Mouse (Mus musculus): ENCODE measurements around the gene Mrpl54. TPM values are rescaled to one million over a fixed set of nuclear protein-coding genes. Genes with fewer than 3 reads are reported as not detected.

The Mrpl54 gene
- polyA plus RNA-seq (2016; fragmentation: Nextera tagmentation; extraction: Ambion mirVana) = 136 and 138 TPM in 2 replicates

DNA sequence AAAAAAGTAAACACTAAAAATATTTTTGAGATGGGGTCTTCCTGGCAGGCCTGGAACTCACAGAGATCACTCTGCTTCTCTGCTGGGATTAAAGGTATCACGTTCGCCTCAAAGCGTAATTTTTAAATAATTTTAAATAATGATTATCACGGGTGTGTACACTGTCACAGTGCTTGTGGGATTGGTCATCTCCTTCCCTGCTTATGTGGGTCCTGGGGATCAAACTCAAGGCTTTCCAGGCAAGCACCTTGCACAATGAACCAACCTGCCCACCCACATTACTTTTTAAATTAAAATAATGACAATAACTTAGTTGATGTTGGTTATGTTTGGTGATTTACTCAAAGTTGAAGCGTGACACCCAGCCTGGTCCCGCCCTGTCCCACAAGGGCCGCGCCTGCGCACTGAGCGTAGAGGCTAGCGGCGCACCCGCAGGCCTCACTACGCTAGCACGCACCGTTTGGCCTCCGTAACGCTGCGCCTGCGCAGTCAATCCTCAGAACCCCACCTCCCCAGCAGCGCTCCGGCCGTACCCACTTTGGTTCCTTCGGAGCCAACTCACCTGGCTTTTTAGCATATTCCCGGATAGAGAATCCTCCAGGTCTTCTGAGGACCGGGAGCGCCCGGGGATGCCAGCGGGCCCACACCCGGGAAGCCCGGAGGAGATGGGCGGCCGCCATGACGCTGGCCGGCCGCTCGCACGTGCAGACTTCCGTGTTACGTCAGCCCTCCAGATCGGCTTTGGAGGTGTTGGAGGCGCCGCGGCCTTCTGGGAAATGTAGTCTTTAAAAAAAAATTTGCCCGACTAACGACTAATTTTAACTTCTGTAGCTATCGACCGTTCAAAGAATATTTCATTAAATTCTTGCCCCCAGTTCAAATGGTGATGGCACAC, at the start of gene Mrpl54, which contains the start of gene Apba3:
Mrpl54 (minus strand) TSS at position 724 of the 895 bp plus-strand sequence.
Apba3 (plus strand) TSS at position 750 of the 895 bp plus-strand sequence.
- WGBS = under 1% methylated on average over 48 of the region's 48 CpGs
- Histone ChIP-seq H3K9ac (peak within 1 kb of the TSS; percentile 68), H3K27ac (peak within 1 kb of the TSS; percentile 78), H3K27me3 (no peaks in the 10 kb centered on the region), H3K4me3 (replicated peaks) (peak within 1 kb of the TSS; percentile 67), H3K4me2 (peak within 1 kb of the TSS; percentile 69), H3K9me3 (no peaks in the 10 kb centered on the region), H3K36me3 (replicated peaks) (peaks cover 46% of the 10 kb centered on the region), H3K4me1 (peaks cover 19% of the 10 kb centered on the region)
- peak; percentile 94 for ATAC-seq (ENCODE audit: low FRiP score)

DNA sequence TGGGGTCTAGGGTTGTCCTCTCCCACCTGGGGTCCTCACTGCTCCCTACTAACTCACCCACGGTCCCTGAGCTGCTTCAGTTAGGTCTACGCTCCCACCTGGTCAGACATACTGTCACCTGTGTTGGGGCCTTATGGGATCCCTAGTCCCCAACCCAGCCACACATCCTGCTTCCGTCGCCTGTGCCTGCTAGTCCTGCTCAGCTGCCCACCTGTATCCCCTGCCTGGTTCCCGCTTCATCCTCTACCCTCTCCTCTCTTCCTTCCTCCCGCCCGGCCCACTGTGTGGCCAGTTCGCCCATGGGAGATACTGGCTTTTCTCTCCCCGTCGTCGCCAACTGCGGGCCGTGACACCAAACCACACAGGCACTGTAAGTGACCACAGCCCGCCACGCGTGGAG, 48.9 kb upstream of the Mrpl54 start:
- no peak overlapping the region for H3K9ac ChIP-seq
- peaks cover 6% of the 10 kb centered on the region; the same call in 1 of the 2 replicates for H3K27me3 ChIP-seq
- H3K4me3 ChIP-seq (replicated peaks) = no peak overlapping the region
- H3K27ac ChIP-seq = no peak overlapping the region
- H3K36me3 ChIP-seq (replicated peaks) = peaks cover 64% of the 10 kb centered on the region
- ATAC-seq (ENCODE audit: low FRiP score) = no peak
- WGBS = 93% methylated on average over 16 of the region's 16 CpGs
- H3K4me2 ChIP-seq = no peak overlapping the region
- no peaks in the 10 kb centered on the region for H3K9me3 ChIP-seq
- H3K4me1 ChIP-seq = peaks cover 26% of the 10 kb centered on the region

DNA sequence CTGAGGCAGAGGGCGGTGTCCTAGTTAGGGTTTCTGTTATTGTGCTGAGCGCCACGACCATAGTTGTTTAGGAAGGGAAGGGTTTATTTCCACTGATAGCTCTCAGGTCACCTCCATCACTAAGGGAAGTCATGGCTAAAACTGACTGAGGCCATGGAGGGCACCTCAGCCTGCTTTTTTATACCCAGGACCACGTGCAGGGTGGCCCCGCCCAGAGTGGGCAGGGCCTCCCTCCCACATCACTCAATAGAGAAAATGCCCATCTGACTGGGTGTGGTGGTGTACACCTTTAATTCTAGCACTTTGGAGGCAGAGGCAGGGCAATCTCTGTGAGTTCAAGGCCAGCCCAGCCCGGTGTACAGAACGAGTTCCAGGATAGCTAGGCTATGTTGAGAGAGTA, 47.5 kb upstream of the Mrpl54 start:
- no peaks in the 10 kb centered on the region for H3K9me3 ChIP-seq
- ATAC-seq (ENCODE audit: low FRiP score) = no peak
- 79% methylated on average over 7 of the region's 7 CpGs for WGBS
- H3K4me3 ChIP-seq (replicated peaks) = no peak overlapping the region
- no peak overlapping the region for H3K27ac ChIP-seq
- no peak overlapping the region for H3K9ac ChIP-seq
- H3K4me2 ChIP-seq = no peak overlapping the region
- peaks cover 6% of the 10 kb centered on the region; the same call in 1 of the 2 replicates for H3K27me3 ChIP-seq
- H3K36me3 ChIP-seq (replicated peaks) = peaks cover 78% of the 10 kb centered on the region
- H3K4me1 ChIP-seq = peaks cover 18% of the 10 kb centered on the region

DNA sequence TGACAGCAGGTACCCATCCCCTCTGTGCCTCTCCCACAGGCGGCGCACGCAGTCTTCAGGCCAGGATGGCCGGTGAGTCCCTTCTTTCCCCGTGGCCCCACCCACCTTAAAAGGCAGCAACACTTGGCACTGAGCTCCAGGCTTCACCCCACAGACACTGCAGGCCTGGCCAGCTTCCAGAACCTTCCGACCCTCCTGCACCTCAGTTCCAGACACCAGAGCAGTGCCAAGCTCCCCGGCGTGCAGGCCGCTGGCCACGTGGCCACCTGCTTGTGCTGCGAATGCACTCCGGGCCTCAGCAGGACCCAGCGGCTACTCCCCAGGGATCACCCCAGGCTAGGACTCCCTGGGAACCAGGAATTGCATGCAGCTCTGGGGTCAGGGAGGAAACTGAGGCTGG, 46.8 kb upstream of the Mrpl54 start:
- 92% methylated on average over 13 of the region's 13 CpGs for WGBS
- no peak overlapping the region for H3K9ac ChIP-seq
- peaks cover 6% of the 10 kb centered on the region; the same call in 1 of the 2 replicates for H3K27me3 ChIP-seq
- peaks cover 84% of the 10 kb centered on the region for H3K36me3 ChIP-seq (replicated peaks)
- H3K9me3 ChIP-seq = no peaks in the 10 kb centered on the region
- ATAC-seq (ENCODE audit: low FRiP score) = no peak
- no peak overlapping the region for H3K4me3 ChIP-seq (replicated peaks)
- no peak overlapping the region for H3K4me2 ChIP-seq
- peaks cover 14% of the 10 kb centered on the region for H3K4me1 ChIP-seq
- no peak overlapping the region for H3K27ac ChIP-seq

DNA sequence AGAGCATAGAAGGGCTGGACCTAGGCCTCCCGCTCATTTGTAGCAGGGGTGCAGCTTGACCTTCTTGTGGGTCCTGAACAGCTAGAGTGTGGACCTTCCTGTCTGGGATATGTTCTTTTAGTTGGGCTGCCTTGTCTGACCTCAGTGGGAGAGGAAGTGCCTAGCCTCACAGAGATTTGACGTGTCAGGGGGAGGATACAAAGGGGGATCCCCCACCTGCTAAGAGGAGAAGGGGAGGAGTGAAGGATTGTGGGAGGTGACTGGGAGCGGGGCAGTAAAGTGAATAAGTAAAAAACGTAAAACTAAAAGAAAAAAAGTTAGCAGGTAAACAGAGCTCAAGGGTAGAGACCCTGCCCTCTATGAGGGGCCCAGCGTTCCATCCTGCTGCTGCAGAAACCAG, 42.8 kb upstream of the Mrpl54 start:
- WGBS = 91% methylated on average over 5 of the region's 5 CpGs
- no peak overlapping the region for H3K9ac ChIP-seq
- no peak overlapping the region for H3K4me3 ChIP-seq (replicated peaks)
- peaks cover 2% of the 10 kb centered on the region; the same call in 1 of the 2 replicates for H3K4me1 ChIP-seq
- no peak overlapping the region for H3K4me2 ChIP-seq
- no peaks in the 10 kb centered on the region for H3K9me3 ChIP-seq
- H3K36me3 ChIP-seq (replicated peaks) = peaks cover 93% of the 10 kb centered on the region
- no peak overlapping the region for H3K27ac ChIP-seq
- H3K27me3 ChIP-seq = no peaks in the 10 kb centered on the region
- ATAC-seq (ENCODE audit: low FRiP score) = no peak

DNA sequence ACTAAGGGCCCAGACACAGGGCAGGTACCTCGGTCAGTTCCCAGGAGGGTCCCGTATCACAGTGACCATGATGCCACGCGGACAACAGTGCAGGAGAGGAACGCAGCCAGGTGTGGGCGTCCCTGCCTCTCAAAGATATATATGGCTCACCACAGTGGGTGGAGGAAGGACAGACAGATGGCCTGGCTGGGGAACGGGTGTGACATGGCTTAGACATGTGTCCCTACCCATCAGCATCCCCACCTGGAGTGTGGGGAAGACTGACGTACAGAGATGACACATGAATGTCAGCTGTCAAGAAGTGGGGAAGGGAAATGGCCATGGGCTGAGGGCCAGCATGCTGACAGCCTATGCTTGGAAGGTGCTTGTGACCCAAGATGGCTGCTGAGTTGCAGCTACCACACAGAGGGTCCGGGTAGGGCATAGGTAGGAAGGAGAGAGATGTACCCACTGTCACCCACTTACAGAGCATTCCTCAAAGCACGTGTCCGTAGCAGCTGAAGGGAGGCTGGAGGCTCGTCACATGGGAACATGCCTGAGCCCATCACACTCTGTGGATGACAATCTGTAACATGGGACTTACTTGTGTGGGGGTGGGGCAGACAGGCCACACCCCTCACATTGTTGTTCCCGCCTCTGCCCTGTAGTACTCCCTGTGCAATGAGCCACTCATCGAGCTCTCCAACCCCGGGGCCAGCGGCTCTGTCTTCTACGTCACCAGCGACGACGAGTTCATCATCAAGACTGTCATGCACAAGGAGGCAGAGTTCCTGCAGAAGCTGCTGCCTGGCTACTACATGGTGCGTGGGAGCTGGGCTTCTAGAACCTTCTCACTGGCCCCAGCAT, 40.3 kb upstream of the Mrpl54 start:
- Histone ChIP-seq H3K9ac (no peak overlapping the region), H3K4me1 (peaks cover 20% of the 10 kb centered on the region), H3K4me2 (no peak overlapping the region), H3K27ac (no peak overlapping the region), H3K27me3 (no peaks in the 10 kb centered on the region), H3K36me3 (replicated peaks) (peaks cover 68% of the 10 kb centered on the region), H3K9me3 (no peaks in the 10 kb centered on the region), H3K4me3 (replicated peaks) (no peak overlapping the region)
- WGBS = 92% methylated on average over 21 of the region's 21 CpGs
- ATAC-seq (ENCODE audit: low FRiP score) = no peak

DNA sequence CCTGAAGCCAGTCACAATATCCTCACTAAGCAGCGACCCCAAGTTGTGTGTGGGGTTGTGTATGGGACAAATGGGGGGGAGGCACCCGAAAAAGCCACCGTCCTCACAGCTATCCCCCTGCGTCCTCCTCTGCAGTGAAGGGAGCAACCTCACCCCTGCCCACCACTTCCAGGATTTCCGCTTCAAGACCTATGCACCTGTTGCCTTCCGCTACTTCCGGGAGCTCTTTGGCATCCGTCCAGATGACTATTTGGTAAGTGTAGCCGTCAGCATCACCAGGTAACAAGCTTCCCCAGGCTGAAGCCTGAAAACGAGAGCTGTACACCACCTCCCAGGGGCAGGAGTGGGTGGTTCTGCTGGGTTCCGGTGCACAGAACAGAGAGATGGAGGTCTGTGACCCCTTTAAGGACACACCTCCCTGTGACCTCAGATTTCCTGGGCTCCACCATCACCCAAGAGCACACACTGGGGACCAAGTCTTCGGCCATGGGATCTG, 39.5 kb upstream of the Mrpl54 start:
- H3K27ac ChIP-seq = no peak overlapping the region
- no peak overlapping the region for H3K4me2 ChIP-seq
- no peak overlapping the region for H3K4me3 ChIP-seq (replicated peaks)
- peaks cover 23% of the 10 kb centered on the region for H3K4me1 ChIP-seq
- H3K9me3 ChIP-seq = no peaks in the 10 kb centered on the region
- no peak overlapping the region for H3K9ac ChIP-seq
- WGBS = 92% methylated on average over 12 of the region's 12 CpGs
- H3K36me3 ChIP-seq (replicated peaks) = peaks cover 60% of the 10 kb centered on the region
- H3K27me3 ChIP-seq = no peaks in the 10 kb centered on the region
- ATAC-seq (ENCODE audit: low FRiP score) = no peak

DNA sequence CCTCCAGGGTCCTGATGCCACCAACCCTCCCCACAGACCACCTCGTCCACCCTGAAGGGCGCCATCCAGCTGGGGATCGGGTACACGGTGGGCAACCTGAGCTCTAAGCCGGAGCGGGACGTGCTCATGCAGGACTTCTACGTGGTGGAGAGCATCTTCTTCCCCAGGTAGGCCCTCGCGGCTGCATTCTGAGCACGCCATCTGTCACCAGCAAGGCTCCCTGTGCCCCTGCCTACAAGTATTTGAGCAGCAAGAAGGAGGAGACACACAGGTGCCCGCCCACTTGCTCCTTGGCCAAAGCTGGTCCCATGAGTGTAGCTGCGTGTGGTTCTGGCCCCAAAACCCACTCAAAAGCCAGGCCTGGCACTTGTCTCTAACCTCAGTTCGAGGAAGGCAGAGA, 38.9 kb upstream of the Mrpl54 start:
- 91% methylated on average over 14 of the region's 14 CpGs for WGBS
- H3K4me3 ChIP-seq (replicated peaks) = no peak overlapping the region
- H3K27ac ChIP-seq = no peak overlapping the region
- no peaks in the 10 kb centered on the region for H3K9me3 ChIP-seq
- no peak for ATAC-seq (ENCODE audit: low FRiP score)
- peaks cover 23% of the 10 kb centered on the region for H3K4me1 ChIP-seq
- no peak overlapping the region for H3K4me2 ChIP-seq
- H3K36me3 ChIP-seq (replicated peaks) = peaks cover 54% of the 10 kb centered on the region
- no peaks in the 10 kb centered on the region for H3K27me3 ChIP-seq
- no peak overlapping the region for H3K9ac ChIP-seq

DNA sequence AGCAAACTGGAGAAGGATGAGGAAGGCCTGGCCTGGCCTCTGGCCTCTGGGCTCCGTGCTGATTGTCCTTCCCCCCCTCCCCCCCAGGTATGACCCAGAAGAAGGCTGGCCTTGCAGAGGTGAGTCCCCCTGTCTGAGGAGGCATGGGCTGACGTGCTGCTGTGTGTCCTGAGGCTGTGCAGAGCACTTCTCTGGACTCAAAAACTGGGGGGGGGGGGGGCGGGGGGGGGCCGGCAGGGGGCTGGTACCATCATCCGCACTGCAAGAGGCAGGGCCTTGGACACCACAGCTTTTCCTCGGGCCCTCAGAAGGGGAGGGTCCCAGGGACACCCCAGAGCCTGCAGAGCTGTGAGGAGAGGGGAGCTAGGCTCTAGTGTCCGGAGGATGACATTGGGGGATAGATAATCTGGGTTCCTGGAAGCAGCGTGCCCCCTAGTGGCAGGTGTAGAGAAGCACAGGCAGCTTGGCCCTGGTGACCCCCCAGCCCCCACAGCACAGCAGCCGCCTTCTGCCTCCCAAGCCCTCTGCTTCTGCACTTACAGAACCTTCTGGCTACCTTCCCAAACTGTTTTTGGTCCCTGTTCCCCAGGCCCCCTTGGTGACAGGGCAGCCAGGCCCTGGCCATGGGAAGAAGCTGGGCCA, 38.0 kb upstream of the Mrpl54 start:
- 27% methylated on average over 6 of the region's 9 CpGs for WGBS
- no peak overlapping the region for H3K4me3 ChIP-seq (replicated peaks)
- H3K9ac ChIP-seq = no peak overlapping the region
- H3K27me3 ChIP-seq = no peaks in the 10 kb centered on the region
- no peak overlapping the region for H3K4me2 ChIP-seq
- ATAC-seq (ENCODE audit: low FRiP score) = no peak
- H3K9me3 ChIP-seq = no peaks in the 10 kb centered on the region
- peaks cover 45% of the 10 kb centered on the region for H3K36me3 ChIP-seq (replicated peaks)
- no peak overlapping the region for H3K27ac ChIP-seq
- peaks cover 30% of the 10 kb centered on the region for H3K4me1 ChIP-seq

DNA sequence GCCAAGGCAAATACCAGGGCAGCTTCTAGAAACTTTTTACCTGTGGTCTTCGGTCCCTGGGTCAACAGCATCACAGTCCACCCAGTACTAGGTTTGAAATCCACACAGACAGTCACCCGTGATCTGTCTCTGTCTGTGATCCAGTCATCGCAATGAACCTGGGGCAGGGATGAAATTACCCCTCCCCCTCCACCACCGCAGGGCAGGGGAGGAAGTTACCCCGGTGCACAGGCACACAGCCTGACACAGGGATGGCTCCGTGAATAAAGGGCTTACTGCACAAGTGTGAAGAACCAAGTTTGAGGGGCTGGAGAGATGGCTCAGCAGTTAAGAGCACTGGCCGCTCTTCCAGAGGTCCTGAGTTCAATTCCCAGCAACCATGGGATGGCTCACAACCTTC, 37.0 kb upstream of the Mrpl54 start:
- H3K36me3 ChIP-seq (replicated peaks) = peaks cover 35% of the 10 kb centered on the region
- ATAC-seq (ENCODE audit: low FRiP score) = no peak
- H3K9me3 ChIP-seq = no peaks in the 10 kb centered on the region
- H3K9ac ChIP-seq = no peak overlapping the region
- H3K27me3 ChIP-seq = no peaks in the 10 kb centered on the region
- WGBS = 86% methylated on average over 7 of the region's 7 CpGs
- H3K4me2 ChIP-seq = no peak overlapping the region
- H3K4me3 ChIP-seq (replicated peaks) = no peak overlapping the region
- H3K27ac ChIP-seq = no peak overlapping the region
- H3K4me1 ChIP-seq = peaks cover 33% of the 10 kb centered on the region

DNA sequence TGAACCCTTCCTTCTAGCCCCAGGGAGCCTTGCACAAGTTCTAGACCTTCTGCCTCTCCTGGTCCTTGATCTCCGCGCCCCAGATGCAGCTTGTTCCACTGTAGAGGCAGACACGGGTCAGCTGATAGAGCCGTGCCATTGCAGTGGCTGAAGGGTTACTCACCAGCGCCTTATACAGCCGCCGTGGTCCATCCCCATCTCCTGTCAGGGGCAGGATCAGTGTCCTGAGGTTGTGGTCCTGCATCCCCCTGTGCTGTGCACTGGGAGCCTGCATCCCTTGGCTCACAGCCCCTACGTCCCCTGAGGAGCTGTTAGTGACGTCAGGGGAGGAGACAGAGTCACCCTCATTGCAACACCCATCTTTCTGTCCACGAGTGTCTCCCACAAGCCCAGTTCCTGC, 36.5 kb upstream of the Mrpl54 start:
- peaks cover 30% of the 10 kb centered on the region for H3K36me3 ChIP-seq (replicated peaks)
- H3K4me3 ChIP-seq (replicated peaks) = no peak overlapping the region

More for the DNA sequence above, 36.5 kb upstream of the Mrpl54 start:
- no peak for ATAC-seq (ENCODE audit: low FRiP score)
- Histone ChIP-seq H3K9ac (no peak overlapping the region), H3K9me3 (no peaks in the 10 kb centered on the region), H3K4me2 (peak overlapping the region; percentile 9; the same call in 1 of the 2 replicates), H3K4me1 (peaks cover 33% of the 10 kb centered on the region), H3K27ac (peak overlapping the region; percentile 46; the same call in 1 of the 2 replicates), H3K27me3 (no peaks in the 10 kb centered on the region)
- WGBS = 82% methylated on average over 10 of the region's 10 CpGs

Data from forebrain, embryonic 12.5 days (tissue).